Mouse (Mus musculus): ENCODE data around the gene Mpdu1.
"Not testable (repeated sequence)": the region's sequence is repeated elsewhere in the genome, so short reads cannot be mapped to it uniquely, and the experiment has no call there.

Mpdu1 gene

GRCm38 (mm10) chr11:69662213-69662966 lies at the start of gene Mpdu1:
Gene Mpdu1, minus strand, starts transcription at chr11:69662642.
- peak; percentile 97 for DNase-seq (ENCODE audit: low spot score)

GRCm38 (mm10) chr11:69711082-69711481 lies 48.6 kb upstream of the Mpdu1 start:
- DNase-seq (ENCODE audit: low spot score): no peak

GRCm38 (mm10) chr11:69710470-69710869 lies 48.0 kb upstream of the Mpdu1 start:
- DNase-seq (ENCODE audit: low spot score): no peak

GRCm38 (mm10) chr11:69709554-69710446 lies 47.4 kb upstream of the Mpdu1 start:
- DNase-seq (ENCODE audit: low spot score): no peak

GRCm38 (mm10) chr11:69708614-69709265 lies 46.3 kb upstream of the Mpdu1 start:
- DNase-seq (ENCODE audit: low spot score): no peak

GRCm38 (mm10) chr11:69707873-69708381 lies 45.5 kb upstream of the Mpdu1 start:
- no peak for DNase-seq (ENCODE audit: low spot score)

- DNase-seq (ENCODE audit: low spot score): no peak
Measured at GRCm38 (mm10) chr11:69707480-69707847, 45.0 kb upstream of the Mpdu1 start.

- DNase-seq (ENCODE audit: low spot score): no peak
Measured at GRCm38 (mm10) chr11:69706775-69707479, 44.5 kb upstream of the Mpdu1 start.

- DNase-seq (ENCODE audit: low spot score): no peak
Measured at GRCm38 (mm10) chr11:69704613-69705010, 42.2 kb upstream of the Mpdu1 start.

GRCm38 (mm10) chr11:69703814-69704612 lies 41.6 kb upstream of the Mpdu1 start:
- DNase-seq (ENCODE audit: low spot score): no peak

- not testable (repeated sequence) for DNase-seq (ENCODE audit: low spot score)
Measured at GRCm38 (mm10) chr11:69703381-69703780, 40.9 kb upstream of the Mpdu1 start.

- DNase-seq (ENCODE audit: low spot score): not testable (repeated sequence)
Measured at GRCm38 (mm10) chr11:69702886-69703285, 40.4 kb upstream of the Mpdu1 start.

GRCm38 (mm10) chr11:69699595-69699994 lies 37.2 kb upstream of the Mpdu1 start:
- DNase-seq (ENCODE audit: low spot score): no peak

- no peak for DNase-seq (ENCODE audit: low spot score)
Measured at GRCm38 (mm10) chr11:69698574-69698973, 36.1 kb upstream of the Mpdu1 start.

GRCm38 (mm10) chr11:69697396-69697795 lies 35.0 kb upstream of the Mpdu1 start:
- no peak for DNase-seq (ENCODE audit: low spot score)

- DNase-seq (ENCODE audit: low spot score): peak; percentile 54
Measured at GRCm38 (mm10) chr11:69695361-69696181, 33.1 kb upstream of the Mpdu1 start, which contains the start of the genes Tnfsf12 and Tnfsfm13. Gene Tnfsf12, minus strand, starts transcription at chr11:69695849. Gene Tnfsfm13, minus strand, starts transcription at chr11:69696098.

GRCm38 (mm10) chr11:69695046-69695360 lies 32.6 kb upstream of the Mpdu1 start:
- no peak for DNase-seq (ENCODE audit: low spot score)

- DNase-seq (ENCODE audit: low spot score): no peak
Measured at GRCm38 (mm10) chr11:69693421-69693965, 31.1 kb upstream of the Mpdu1 start.

- DNase-seq (ENCODE audit: low spot score): no peak
Measured at GRCm38 (mm10) chr11:69692863-69693262, 30.4 kb upstream of the Mpdu1 start.
